Mouse (Mus musculus): ENCODE results near the gene Farp1. TPM values are rescaled to one million over a fixed set of nuclear protein-coding genes. Genes with fewer than 3 reads are reported as not detected.

Farp1 gene
- polyA plus RNA-seq, 1 experiment from 2014 or later: 23.8 TPM

DNA sequence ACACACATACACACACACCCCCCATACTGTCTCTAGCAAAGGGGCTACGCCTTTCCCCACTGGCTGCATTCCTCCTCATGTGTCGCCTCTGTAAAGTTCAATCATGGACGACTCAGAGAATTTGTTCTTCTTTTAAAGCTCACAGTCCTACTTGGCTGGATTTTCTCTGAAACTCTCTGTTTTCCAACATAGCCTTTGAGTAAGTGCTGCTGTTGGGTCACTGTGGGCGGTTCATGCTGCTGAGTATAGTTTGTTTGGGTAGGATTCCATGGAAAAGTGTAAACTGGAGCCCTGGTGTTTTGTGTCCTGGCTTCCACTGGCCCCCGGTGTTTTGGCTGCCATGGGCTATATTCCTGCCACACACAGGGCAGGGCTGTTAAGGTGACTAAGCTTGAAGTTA, 157.4 kb downstream of the Farp1 start:
- Histone ChIP-seq H3K4me2 (ENCODE audit: low read depth) (no peak overlapping the region), H3K9ac (ENCODE audit: low read length) (no peak overlapping the region), H3K9me3 (ENCODE audit: control insufficient read depth, low read length) (no peaks in the 10 kb centered on the region), H3K36me3 (ENCODE audit: control insufficient read depth, insufficient read depth, low read length) (no peaks in the 10 kb centered on the region; the same call in 1 of the 2 replicates), H3K27me3 (ENCODE audit: control insufficient read depth, insufficient read depth, low read length) (no peaks in the 10 kb centered on the region), H3K27ac (ENCODE audit: low read depth, low read length) (no peak overlapping the region), H3K4me3 (ENCODE audit: low read depth, low read length) (no peak overlapping the region), H3K4me1 (ENCODE audit: control insufficient read depth, insufficient read depth, low read length) (no peaks in the 10 kb centered on the region)
- DNase-seq (ENCODE audit: low spot score): no peak
- no peak for ATAC-seq (ENCODE audit: insufficient read depth, low FRiP score, low TSS enrichment)
- WGBS: 78% methylated on average over 5 of the region's 5 CpGs

- Histone ChIP-seq H3K27me3 (ENCODE audit: control insufficient read depth, insufficient read depth, low read length) (no peaks in the 10 kb centered on the region), H3K36me3 (ENCODE audit: control insufficient read depth, insufficient read depth, low read length) (no peaks in the 10 kb centered on the region; the same call in 1 of the 2 replicates), H3K9me3 (ENCODE audit: control insufficient read depth, low read length) (no peaks in the 10 kb centered on the region), H3K4me3 (ENCODE audit: low read depth, low read length) (no peak overlapping the region), H3K4me1 (ENCODE audit: control insufficient read depth, insufficient read depth, low read length) (peaks cover 4% of the 10 kb centered on the region; the same call in 1 of the 2 replicates), H3K4me2 (ENCODE audit: low read depth) (no peak overlapping the region), H3K9ac (ENCODE audit: low read length) (no peak overlapping the region), H3K27ac (ENCODE audit: low read depth, low read length) (no peak overlapping the region)
- 92% methylated on average over 2 of the region's 2 CpGs for WGBS
- ATAC-seq (ENCODE audit: insufficient read depth, low FRiP score, low TSS enrichment): no peak
- DNase-seq (ENCODE audit: low spot score): no peak
These were observed 159.0 kb downstream of the Farp1 start for GRCm38 (mm10) chr14:121193981-121194380.

- 48% methylated on average over 14 of the region's 14 CpGs for WGBS
- H3K4me1 ChIP-seq (ENCODE audit: control insufficient read depth, insufficient read depth, low read length): peaks cover 4% of the 10 kb centered on the region; the same call in 1 of the 2 replicates
- no peak overlapping the region for H3K4me3 ChIP-seq (ENCODE audit: low read depth, low read length)
- H3K36me3 ChIP-seq (ENCODE audit: control insufficient read depth, insufficient read depth, low read length): no peaks in the 10 kb centered on the region; the same call in 1 of the 2 replicates
- ATAC-seq (ENCODE audit: insufficient read depth, low FRiP score, low TSS enrichment): peak; percentile 75
- no peaks in the 10 kb centered on the region for H3K9me3 ChIP-seq (ENCODE audit: control insufficient read depth, low read length)
- H3K27me3 ChIP-seq (ENCODE audit: control insufficient read depth, insufficient read depth, low read length): no peaks in the 10 kb centered on the region
- no peak overlapping the region for H3K9ac ChIP-seq (ENCODE audit: low read length)
- no peak overlapping the region for H3K4me2 ChIP-seq (ENCODE audit: low read depth)
- peak; percentile 55 for DNase-seq (ENCODE audit: low spot score)
- peak overlapping the region; percentile 44; the same call in 1 of the 2 replicates for H3K27ac ChIP-seq (ENCODE audit: low read depth, low read length)
These were observed 164.0 kb downstream of the Farp1 start for GRCm38 (mm10) chr14:121198915-121199572.

GRCm38 (mm10) chr14:121199789-121200188, 164.8 kb downstream of the Farp1 start:
- Histone ChIP-seq H3K27me3 (ENCODE audit: control insufficient read depth, insufficient read depth, low read length) (no peaks in the 10 kb centered on the region), H3K9me3 (ENCODE audit: control insufficient read depth, low read length) (no peaks in the 10 kb centered on the region), H3K4me1 (ENCODE audit: control insufficient read depth, insufficient read depth, low read length) (peaks cover 4% of the 10 kb centered on the region; the same call in 1 of the 2 replicates), H3K4me2 (ENCODE audit: low read depth) (no peak overlapping the region), H3K36me3 (ENCODE audit: control insufficient read depth, insufficient read depth, low read length) (no peaks in the 10 kb centered on the region; the same call in 1 of the 2 replicates), H3K27ac (ENCODE audit: low read depth, low read length) (no peak overlapping the region), H3K9ac (ENCODE audit: low read length) (no peak overlapping the region), H3K4me3 (ENCODE audit: low read depth, low read length) (no peak overlapping the region)
- WGBS: 79% methylated on average over 8 of the region's 8 CpGs
- no peak for DNase-seq (ENCODE audit: low spot score)
- 0 out of 2 replicates have a peak, but pooled peaks have one; percentile 50 for ATAC-seq (ENCODE audit: insufficient read depth, low FRiP score, low TSS enrichment)

DNA sequence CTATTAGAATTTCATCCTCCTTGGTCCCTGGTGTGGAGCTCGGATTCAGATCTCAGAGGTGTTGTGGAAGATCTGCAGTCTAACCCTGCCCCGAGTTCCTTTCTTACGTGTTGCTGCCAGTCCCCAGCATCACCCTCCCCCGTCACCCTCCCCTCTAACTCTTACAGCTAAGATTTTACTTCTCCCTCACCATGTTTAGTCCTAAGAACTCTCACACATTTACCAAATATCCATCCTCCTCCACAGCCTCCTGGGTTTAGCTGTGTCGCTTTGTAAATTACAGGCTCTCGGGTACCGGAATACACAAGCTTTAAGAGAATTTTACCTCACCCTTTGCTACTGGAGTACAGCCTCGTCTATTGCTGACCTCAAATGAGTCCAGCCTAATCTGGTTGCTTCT, 165.4 kb downstream of the Farp1 start:
- no peak overlapping the region for H3K27ac ChIP-seq (ENCODE audit: low read depth, low read length)
- H3K4me2 ChIP-seq (ENCODE audit: low read depth): no peak overlapping the region
- no peak overlapping the region for H3K4me3 ChIP-seq (ENCODE audit: low read depth, low read length)
- H3K4me1 ChIP-seq (ENCODE audit: control insufficient read depth, insufficient read depth, low read length): peaks cover 4% of the 10 kb centered on the region; the same call in 1 of the 2 replicates
- ATAC-seq (ENCODE audit: insufficient read depth, low FRiP score, low TSS enrichment) (no peak), DNase-seq (ENCODE audit: low spot score) (no peak)
- H3K9ac ChIP-seq (ENCODE audit: low read length): no peak overlapping the region
- H3K36me3 ChIP-seq (ENCODE audit: control insufficient read depth, insufficient read depth, low read length): no peaks in the 10 kb centered on the region; the same call in 1 of the 2 replicates
- 84% methylated on average over 8 of the region's 8 CpGs for WGBS
- no peaks in the 10 kb centered on the region for H3K9me3 ChIP-seq (ENCODE audit: control insufficient read depth, low read length)
- no peaks in the 10 kb centered on the region for H3K27me3 ChIP-seq (ENCODE audit: control insufficient read depth, insufficient read depth, low read length)

- H3K9ac ChIP-seq (ENCODE audit: low read length): no peak overlapping the region
- no peak for ATAC-seq (ENCODE audit: insufficient read depth, low FRiP score, low TSS enrichment)
- H3K4me2 ChIP-seq (ENCODE audit: low read depth): no peak overlapping the region
- H3K4me3 ChIP-seq (ENCODE audit: low read depth, low read length): no peak overlapping the region
- 81% methylated on average over 6 of the region's 6 CpGs for WGBS
- no peak overlapping the region for H3K27ac ChIP-seq (ENCODE audit: low read depth, low read length)
- H3K4me1 ChIP-seq (ENCODE audit: control insufficient read depth, insufficient read depth, low read length): peaks cover 4% of the 10 kb centered on the region; the same call in 1 of the 2 replicates
- no peaks in the 10 kb centered on the region for H3K9me3 ChIP-seq (ENCODE audit: control insufficient read depth, low read length)
- no peaks in the 10 kb centered on the region for H3K27me3 ChIP-seq (ENCODE audit: control insufficient read depth, insufficient read depth, low read length)
- H3K36me3 ChIP-seq (ENCODE audit: control insufficient read depth, insufficient read depth, low read length): no peaks in the 10 kb centered on the region; the same call in 1 of the 2 replicates
- DNase-seq (ENCODE audit: low spot score): no peak
These were observed 166.2 kb downstream of the Farp1 start for GRCm38 (mm10) chr14:121201178-121201577.

GRCm38 (mm10) chr14:121205459-121205858, 170.5 kb downstream of the Farp1 start:
- H3K9ac ChIP-seq (ENCODE audit: low read length): no peak overlapping the region
- ATAC-seq (ENCODE audit: insufficient read depth, low FRiP score, low TSS enrichment): no peak
- H3K4me3 ChIP-seq (ENCODE audit: low read depth, low read length): no peak overlapping the region
- WGBS: 77% methylated on average over 3 of the region's 3 CpGs
- no peak for DNase-seq (ENCODE audit: low spot score)
- H3K9me3 ChIP-seq (ENCODE audit: control insufficient read depth, low read length): no peaks in the 10 kb centered on the region
- H3K36me3 ChIP-seq (ENCODE audit: control insufficient read depth, insufficient read depth, low read length): no peaks in the 10 kb centered on the region
- no peaks in the 10 kb centered on the region for H3K4me1 ChIP-seq (ENCODE audit: control insufficient read depth, insufficient read depth, low read length)
- H3K27me3 ChIP-seq (ENCODE audit: control insufficient read depth, insufficient read depth, low read length): no peaks in the 10 kb centered on the region
- no peak overlapping the region for H3K4me2 ChIP-seq (ENCODE audit: low read depth)
- no peak overlapping the region for H3K27ac ChIP-seq (ENCODE audit: low read depth, low read length)

GRCm38 (mm10) chr14:121207441-121208158, 172.6 kb downstream of the Farp1 start:
- Histone ChIP-seq H3K4me1 (ENCODE audit: control insufficient read depth, insufficient read depth, low read length) (no peaks in the 10 kb centered on the region), H3K36me3 (ENCODE audit: control insufficient read depth, insufficient read depth, low read length) (peaks cover 4% of the 10 kb centered on the region), H3K4me2 (ENCODE audit: low read depth) (no peak overlapping the region), H3K4me3 (ENCODE audit: low read depth, low read length) (no peak overlapping the region), H3K9ac (ENCODE audit: low read length) (no peak overlapping the region), H3K27ac (ENCODE audit: low read depth, low read length) (no peak overlapping the region), H3K27me3 (ENCODE audit: control insufficient read depth, insufficient read depth, low read length) (no peaks in the 10 kb centered on the region), H3K9me3 (ENCODE audit: control insufficient read depth, low read length) (no peaks in the 10 kb centered on the region)
- WGBS: 58% methylated on average over 15 of the region's 15 CpGs
- DNase-seq (ENCODE audit: low spot score): no peak
- ATAC-seq (ENCODE audit: insufficient read depth, low FRiP score, low TSS enrichment): no peak
